Mouse (Mus musculus): ENCODE measurements at regions not wholly inside any gene's neighbourhood (a gene's known extent, or its start where the extent isn't known, plus 50 kb on each side); places are given as distances from the start of the nearest gene placed in this dataset.

- TF ChIP-seq GATA1 (IDR thresholded peaks at IDR 0.05; ENCODE audit: borderline replicate concordance, low read length) = no peak
- no peak for TF ChIP-seq FLI1 (IDR thresholded peaks at IDR 0.05; ENCODE audit: low read length)
Observed at GRCm38 (mm10) chr1:75845771-75846535, 299.9 kb downstream of the Slc4a3 start.
